Mouse (Mus musculus) ES-E14 (cell line): ENCODE measurements around the gene R3hdm1.

Experiments used
- CHD2 ChIP-seq: IDR thresholded peaks from 2 replicates; pipeline ENCODE4 v1.6.1; 2014; ENCODE audit warnings: mild to moderate bottlenecking, low read depth, low read length, inconsistent platforms
- ZC3H11A ChIP-seq: IDR thresholded peaks from 2 replicates; pipeline ENCODE4 v1.6.1; 2012; ENCODE audit warnings: low read depth, mild to moderate bottlenecking, inconsistent platforms, low read length, borderline replicate concordance
- ZNF384 ChIP-seq: IDR thresholded peaks from 2 replicates; pipeline ENCODE4 v1.6.1; 2012; ENCODE audit warnings: low read depth, low read length, inconsistent platforms

DNA sequence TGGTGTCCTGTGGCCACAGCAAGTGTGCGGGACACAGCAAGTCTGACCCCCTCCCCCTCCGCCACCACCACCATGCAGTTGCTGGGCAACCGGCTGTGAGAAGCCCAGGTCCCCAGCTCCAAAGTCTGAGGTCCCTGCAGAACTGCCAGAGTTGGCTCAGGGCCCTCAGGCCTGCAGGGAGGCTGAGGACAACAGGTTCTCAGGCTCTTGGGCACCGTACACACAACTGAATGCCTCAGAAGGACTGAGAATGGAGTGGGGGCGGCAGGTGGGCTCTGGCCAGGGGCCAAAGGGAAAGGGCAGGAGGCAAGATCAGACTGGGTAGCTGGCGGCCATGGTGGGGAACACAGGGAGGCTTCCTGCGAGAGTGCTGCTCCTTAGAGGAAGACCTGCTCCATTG is 20.3 kb upstream of the R3hdm1 start:
- TF ChIP-seq ZNF384 (no peak), CHD2 (no peak), ZC3H11A (no peak)
